Mouse (Mus musculus): ENCODE measurements around the gene Lrrc36. TPM values are rescaled to one million over a fixed set of nuclear protein-coding genes. Genes with fewer than 3 reads are reported as not detected.
A peak's percentile ranks its signal among the peaks of the same experiment; 100 is the strongest.

Lrrc36 gene
- total RNA-seq, 2 experiments from 2014 or later = 1.6 to 1.7 TPM

GRCm38 (mm10) chr8:105481453-105481852 is 68.1 kb downstream of the Lrrc36 start:
- peak in 1 of 2 experiments; percentile 62 for DNase-seq (ENCODE audit: low spot score in 2 of 2)

- DNase-seq (ENCODE audit: low spot score in 2 of 2) = no peak
Measured at GRCm38 (mm10) chr8:105482123-105482522, 68.8 kb downstream of the Lrrc36 start.

GRCm38 (mm10) chr8:105483212-105484029 is 70.0 kb downstream of the Lrrc36 start:
- peak in 1 of 2 experiments; percentile 83 for DNase-seq (ENCODE audit: low spot score in 2 of 2)

GRCm38 (mm10) chr8:105484030-105484368 is 70.6 kb downstream of the Lrrc36 start:
- DNase-seq (ENCODE audit: low spot score in 2 of 2) = peak in 1 of 2 experiments; percentile 53

- DNase-seq (ENCODE audit: low spot score in 2 of 2) = peak; percentile 65 to 81
Measured at GRCm38 (mm10) chr8:105484392-105484791, 71.0 kb downstream of the Lrrc36 start.

GRCm38 (mm10) chr8:105488082-105488481 is 74.7 kb downstream of the Lrrc36 start:
- no peak for DNase-seq (ENCODE audit: low spot score in 2 of 2)

GRCm38 (mm10) chr8:105489281-105489680 is 75.9 kb downstream of the Lrrc36 start:
- DNase-seq (ENCODE audit: low spot score in 2 of 2) = no peak

GRCm38 (mm10) chr8:105493495-105493894 is 80.1 kb downstream of the Lrrc36 start:
- DNase-seq (ENCODE audit: low spot score in 2 of 2) = no peak

GRCm38 (mm10) chr8:105494566-105494965 is 81.2 kb downstream of the Lrrc36 start:
- no peak for DNase-seq (ENCODE audit: low spot score in 2 of 2)

- no peak for DNase-seq (ENCODE audit: low spot score in 2 of 2)
Measured at GRCm38 (mm10) chr8:105495350-105496302, 82.3 kb downstream of the Lrrc36 start.

- DNase-seq (ENCODE audit: low spot score in 2 of 2) = peak; percentile 90 to 92
Measured at GRCm38 (mm10) chr8:105496439-105497180, 83.2 kb downstream of the Lrrc36 start, which contains the start of gene Zdhhc1. TSS of gene Zdhhc1 (minus strand) at chr8:105496902.

- no peak for DNase-seq (ENCODE audit: low spot score in 2 of 2)
Measured at GRCm38 (mm10) chr8:105499787-105500186, 86.4 kb downstream of the Lrrc36 start.

- no peak for DNase-seq (ENCODE audit: low spot score in 2 of 2)
Measured at GRCm38 (mm10) chr8:105504617-105505016, 91.2 kb downstream of the Lrrc36 start.

- DNase-seq (ENCODE audit: low spot score in 2 of 2) = no peak
Measured at GRCm38 (mm10) chr8:105506977-105507376, 93.6 kb downstream of the Lrrc36 start.

- no peak for DNase-seq (ENCODE audit: low spot score in 2 of 2)
Measured at GRCm38 (mm10) chr8:105508758-105509157, 95.4 kb downstream of the Lrrc36 start.

GRCm38 (mm10) chr8:105509997-105510735 is 96.8 kb downstream of the Lrrc36 start:
- DNase-seq (ENCODE audit: low spot score in 2 of 2) = no peak
